Comparison of ENCODE assay signal across 11 mouse cellular contexts in the genomic region with DNA sequence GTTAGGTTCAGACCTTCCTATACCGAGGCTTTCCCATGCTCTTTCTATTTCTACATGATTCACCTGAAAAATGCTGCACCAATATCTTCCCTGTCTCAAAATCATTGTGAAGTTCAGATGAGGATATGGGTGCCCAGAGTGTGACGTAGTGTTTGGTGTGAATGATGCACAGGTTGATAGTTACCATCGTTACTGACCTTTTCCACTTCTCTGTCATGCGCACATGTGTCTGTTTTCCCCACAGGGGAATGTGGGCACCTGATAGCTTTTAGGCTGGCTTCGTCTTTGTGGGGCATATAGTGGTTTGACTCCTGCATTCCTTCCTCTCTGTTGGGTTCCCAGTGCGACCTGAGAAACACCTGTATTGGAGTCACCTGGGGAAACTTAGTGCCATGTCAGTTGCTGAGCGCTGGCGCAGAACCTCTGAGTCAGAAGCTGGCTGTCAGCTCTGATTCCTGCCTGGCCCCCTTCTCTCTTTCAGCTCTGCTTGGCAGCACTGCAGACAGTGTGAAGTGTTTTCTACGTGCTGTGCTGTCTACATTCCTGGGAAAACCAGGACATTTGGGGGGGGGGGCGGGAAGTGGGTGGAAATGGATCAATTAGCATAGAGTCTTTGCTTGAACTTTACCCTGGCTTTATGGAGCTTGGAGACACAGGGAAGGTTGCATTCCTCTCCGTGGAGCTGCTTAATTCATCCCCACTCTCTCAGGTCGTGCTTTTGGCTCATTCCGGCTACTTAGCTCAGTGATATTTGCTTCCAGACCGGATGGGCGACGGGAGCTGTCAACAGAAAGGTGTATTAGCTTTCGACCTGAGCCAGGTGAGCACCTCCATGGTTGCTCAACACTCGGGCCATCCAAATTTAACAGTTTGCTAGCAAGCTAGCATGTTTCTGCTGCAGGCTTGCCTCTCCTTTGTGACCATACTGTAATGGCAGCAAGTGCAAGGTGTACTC.
A peak's percentile ranks its signal among the peaks of the same experiment; 100 is the strongest.
DNase-seq lines count a peak whose midpoint lies in the region; ATAC-seq lines count a peak whose summit lies in the region.
"Had no signal": no experiment of that assay in that cellular context is flagged by ENCODE, and none has a peak within 500 bp of the region (broad histone marks: within the 10 kb centered on the region; RNA-seq: fewer than 3 reads in every experiment).

No protein-coding gene starts in this region.

- no peak overlapping the region for H3K4me2 ChIP-seq in hindbrain, embryonic 16.5 days (ENCODE audit: low read length)
- H3K4me2 ChIP-seq in forebrain, embryonic 16.5 days (ENCODE audit: low read length) = no peak overlapping the region
- no peak overlapping the region for H3K4me2 ChIP-seq in kidney, embryonic 16.5 days (replicated peaks; ENCODE audit: low read depth, low read length)
- H3K4me2 ChIP-seq: hindbrain, embryonic 15.5 days had no signal

- H3K4me1 ChIP-seq in hindbrain, embryonic 16.5 days (ENCODE audit: control insufficient read depth, insufficient read depth, low read depth, low read length) = no peaks in the 10 kb centered on the region; the same call in 1 of the 2 replicates
- 0 out of 2 replicates have a peak, but pooled peaks cover 4% of the 10 kb centered on the region for H3K4me1 ChIP-seq in hindbrain, embryonic 10.5 days (replicated peaks)
- peaks cover 22% of the 10 kb centered on the region for H3K4me1 ChIP-seq in forebrain, embryonic 16.5 days (replicated peaks; ENCODE audit: control insufficient read depth, insufficient read depth, low read length)
- H3K4me1 ChIP-seq in kidney, embryonic 16.5 days (ENCODE audit: insufficient read depth, low read length) = peaks cover 13% of the 10 kb centered on the region
- H3K4me1 ChIP-seq: hindbrain, embryonic 15.5 days had no signal

- H3K27me3 ChIP-seq in hindbrain, embryonic 16.5 days (replicated peaks; ENCODE audit: control insufficient read depth, insufficient read depth, low read length) = no peaks in the 10 kb centered on the region
- no peaks in the 10 kb centered on the region for H3K27me3 ChIP-seq in hindbrain, embryonic 10.5 days (ENCODE audit: insufficient read depth, poor library complexity, severe bottlenecking)
- H3K27me3 ChIP-seq in forebrain, embryonic 16.5 days (replicated peaks; ENCODE audit: control insufficient read depth, insufficient read depth, low read length) = no peaks in the 10 kb centered on the region
- no peaks in the 10 kb centered on the region for H3K27me3 ChIP-seq in kidney, embryonic 16.5 days (ENCODE audit: insufficient read depth, low read length)
- H3K27me3 ChIP-seq: hindbrain, embryonic 15.5 days had no signal

- ATAC-seq in hindbrain, embryonic 16.5 days = 0 out of 2 replicates have a peak, but pooled peaks have one; percentile 45
- ATAC-seq in forebrain, embryonic 16.5 days = peak; percentile 75
- ATAC-seq in kidney, embryonic 16.5 days (ENCODE audit: low FRiP score, low TSS enrichment) = peak; percentile 92

- H3K9me3 ChIP-seq in hindbrain, embryonic 16.5 days (ENCODE audit: control insufficient read depth, low read length) = peaks cover 3% of the 10 kb centered on the region; the same call in 1 of the 2 replicates
- H3K9me3 ChIP-seq in hindbrain, embryonic 10.5 days = no peaks in the 10 kb centered on the region
- peaks cover 6% of the 10 kb centered on the region; the same call in 1 of the 2 replicates for H3K9me3 ChIP-seq in forebrain, embryonic 16.5 days (ENCODE audit: control insufficient read depth, low read length)
- H3K9me3 ChIP-seq in kidney, embryonic 16.5 days (ENCODE audit: low read length) = peaks cover 5% of the 10 kb centered on the region; the same call in 1 of the 2 replicates
- H3K9me3 ChIP-seq: hindbrain, embryonic 15.5 days had no signal

- no peaks in the 10 kb centered on the region for H3K36me3 ChIP-seq in hindbrain, embryonic 16.5 days (ENCODE audit: control insufficient read depth, insufficient read depth, low read length)
- no peaks in the 10 kb centered on the region for H3K36me3 ChIP-seq in hindbrain, embryonic 10.5 days
- no peaks in the 10 kb centered on the region for H3K36me3 ChIP-seq in forebrain, embryonic 16.5 days (ENCODE audit: control insufficient read depth, insufficient read depth)
- H3K36me3 ChIP-seq in kidney, embryonic 16.5 days (ENCODE audit: insufficient read depth, low read length) = peaks cover 4% of the 10 kb centered on the region; the same call in 1 of the 2 replicates
- H3K36me3 ChIP-seq: hindbrain, embryonic 15.5 days had no signal

- no peak for DNase-seq in hindbrain, embryonic 10.5 days (ENCODE audit: low spot score)
- DNase-seq in retina, embryonic 14.5 days (ENCODE audit: low spot score) = peak; percentile 18
- DNase-seq in layer of hippocampus, adult 11-12 months (ENCODE audit: low spot score) = no peak
- DNase-seq in cerebellum, postnatal 4 days (ENCODE audit: low spot score in 2 of 2) = no peak
- DNase-seq in frontal cortex, adult 2 months (ENCODE audit: extremely low spot score in 1 of 2, low spot score in 1 of 2) = no peak
- DNase-seq: cerebellum, postnatal 25 days had no signal

- 71% methylated on average over 18 of the region's 18 CpGs for WGBS in hindbrain, embryonic 16.5 days
- 79% methylated on average over 18 of the region's 18 CpGs for WGBS in hindbrain, embryonic 10.5 days
- 72% methylated on average over 18 of the region's 18 CpGs for WGBS in forebrain, embryonic 16.5 days
- WGBS in kidney, embryonic 16.5 days = 40% methylated on average over 18 of the region's 18 CpGs

- H3K9ac ChIP-seq in hindbrain, embryonic 16.5 days (ENCODE audit: low read depth, low read length) = no peak overlapping the region
- H3K9ac ChIP-seq in forebrain, embryonic 16.5 days (replicated peaks; ENCODE audit: low read depth, low read length) = no peak overlapping the region
- no peak overlapping the region; the same call in 1 of the 2 replicates for H3K9ac ChIP-seq in kidney, embryonic 16.5 days (replicated peaks; ENCODE audit: low read length)
- H3K9ac ChIP-seq: hindbrain, embryonic 15.5 days had no signal

- H3K4me3 ChIP-seq in hindbrain, embryonic 16.5 days (ENCODE audit: low read length) = no peak overlapping the region
- H3K4me3 ChIP-seq in hindbrain, embryonic 10.5 days = no peak overlapping the region
- H3K4me3 ChIP-seq in forebrain, embryonic 16.5 days (replicated peaks; ENCODE audit: low read length) = no peak overlapping the region
- H3K4me3 ChIP-seq in kidney, embryonic 16.5 days (ENCODE audit: low read length) = no peak overlapping the region
- H3K4me3 ChIP-seq: hindbrain, embryonic 15.5 days had no signal

- no peak overlapping the region for H3K27ac ChIP-seq in hindbrain, embryonic 16.5 days (ENCODE audit: low read depth, low read length)
- H3K27ac ChIP-seq in hindbrain, embryonic 10.5 days = no peak overlapping the region
- H3K27ac ChIP-seq in forebrain, embryonic 16.5 days (ENCODE audit: low read length) = no peak overlapping the region
- H3K27ac ChIP-seq in kidney, embryonic 16.5 days (ENCODE audit: low read length) = peak overlapping the region; percentile 61
- H3K27ac ChIP-seq: hindbrain, embryonic 15.5 days; macrophage had no signal
